In the genomic region with DNA sequence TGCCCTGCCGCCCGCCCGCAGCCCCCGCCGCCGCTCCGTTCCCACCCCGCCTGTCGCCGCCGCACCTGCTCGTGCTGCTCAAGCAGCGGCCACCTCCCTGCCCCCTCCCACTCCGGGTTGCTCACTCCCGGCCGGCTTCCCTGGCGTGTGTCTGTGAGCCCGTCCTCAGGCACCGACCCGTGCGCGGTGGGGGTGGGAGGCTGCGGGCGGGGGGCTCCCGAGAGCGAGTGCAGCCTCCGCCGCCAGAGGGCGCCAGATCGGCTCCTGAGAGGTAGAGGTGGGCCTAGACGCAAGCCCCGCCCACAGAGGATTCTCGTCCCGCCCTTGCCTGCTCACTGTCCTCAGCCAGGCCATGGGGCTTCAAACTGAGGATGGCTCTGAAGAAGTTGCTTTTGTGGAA, we compare ENCODE assay signal across 8 mouse cellular contexts. TPM values are rescaled to one million over a fixed set of nuclear protein-coding genes. Genes with fewer than 3 reads are reported as not detected.
DNase-seq lines count a peak whose midpoint lies in the region; ATAC-seq lines count a peak whose summit lies in the region.

A gene (minus strand): TSS at position 202 of the 400 bp plus-strand sequence.

- H3K36me3 ChIP-seq in heart, embryonic 13.5 days: no peaks in the 10 kb centered on the region
- no peaks in the 10 kb centered on the region for H3K36me3 ChIP-seq in liver, embryonic 15.5 days (replicated peaks)
- no peaks in the 10 kb centered on the region for H3K36me3 ChIP-seq in neural tube, embryonic 14.5 days (ENCODE audit: control insufficient read depth, insufficient read depth, low read length)

- ATAC-seq in erythroid progenitor cell, adult 5-6 weeks (replicated peaks; ENCODE audit: low FRiP score, poor library complexity, severe bottlenecking): 0 out of 2 replicates have a peak, but pooled peaks have one; percentile 44
- ATAC-seq in heart, embryonic 13.5 days (ENCODE audit: extremely low read depth, insufficient number of reproducible peaks, low FRiP score, low TSS enrichment): peak; percentile 37
- ATAC-seq in liver, embryonic 15.5 days (ENCODE audit: insufficient read depth): 0 out of 2 replicates have a peak, but pooled peaks have one; percentile 44
- ATAC-seq in neural tube, embryonic 14.5 days (ENCODE audit: low read depth): peak; percentile 81

- H3K9me3 ChIP-seq in heart, embryonic 13.5 days: no peaks in the 10 kb centered on the region
- H3K9me3 ChIP-seq in liver, embryonic 15.5 days (replicated peaks): no peaks in the 10 kb centered on the region
- no peaks in the 10 kb centered on the region for H3K9me3 ChIP-seq in neural tube, embryonic 14.5 days (ENCODE audit: control insufficient read depth, low read length)

- WGBS in heart, embryonic 13.5 days: 0% methylated on average over 31 of the region's 34 CpGs
- under 1% methylated on average over 34 of the region's 34 CpGs for WGBS in liver, embryonic 15.5 days (ENCODE audit: insufficient replicate concordance)
- WGBS in neural tube, embryonic 14.5 days: under 1% methylated on average over 29 of the region's 34 CpGs

- H3K9ac ChIP-seq in heart, embryonic 13.5 days: peak within 1 kb of the TSS; percentile 93
- H3K9ac ChIP-seq in liver, embryonic 15.5 days: no peak within 1 kb of the TSS
- peak within 1 kb of the TSS; percentile 66 for H3K9ac ChIP-seq in neural tube, embryonic 14.5 days (replicated peaks; ENCODE audit: low read depth, low read length)

- no peak within 1 kb of the TSS for H3K27ac ChIP-seq in brown adipose tissue, adult 24 weeks (replicated peaks; ENCODE audit: low read depth, low read length)
- H3K27ac ChIP-seq in heart, embryonic 13.5 days (replicated peaks): peak within 1 kb of the TSS; percentile 98
- H3K27ac ChIP-seq in liver, embryonic 15.5 days (replicated peaks): no peak within 1 kb of the TSS
- no peak within 1 kb of the TSS for H3K27ac ChIP-seq in neural tube, embryonic 14.5 days (ENCODE audit: low read depth, low read length)

- peak; percentile 30 to 62 for DNase-seq in CD8-positive naive resting alpha-beta T cell, adult 2 months (ENCODE audit: low read depth in 2 of 2, low spot score in 2 of 2)
- DNase-seq in kidney, postnatal 10 days: peak; percentile 90
- DNase-seq in testis, postnatal 10 days (ENCODE audit: low spot score): peak; percentile 92

- peak within 1 kb of the TSS; percentile 43; the same call in 1 of the 2 replicates for H3K4me3 ChIP-seq in brown adipose tissue, adult 24 weeks (ENCODE audit: insufficient read depth, low read depth, low read length)
- H3K4me3 ChIP-seq in heart, embryonic 13.5 days: peak within 1 kb of the TSS; percentile 66
- H3K4me3 ChIP-seq in liver, embryonic 15.5 days (replicated peaks): peak within 1 kb of the TSS; percentile 50
- peak within 1 kb of the TSS; percentile 48 for H3K4me3 ChIP-seq in neural tube, embryonic 14.5 days (ENCODE audit: low read depth, low read length)

- H3K27me3 ChIP-seq in heart, embryonic 13.5 days (replicated peaks): peaks cover 34% of the 10 kb centered on the region
- peaks cover 29% of the 10 kb centered on the region for H3K27me3 ChIP-seq in liver, embryonic 15.5 days
- no peaks in the 10 kb centered on the region for H3K27me3 ChIP-seq in neural tube, embryonic 14.5 days (ENCODE audit: control insufficient read depth, insufficient read depth, low read length)

- no peaks in the 10 kb centered on the region for H3K4me1 ChIP-seq in brown adipose tissue, adult 24 weeks (ENCODE audit: control insufficient read depth, insufficient read depth, insufficient read length, low read length)
- peaks cover 35% of the 10 kb centered on the region for H3K4me1 ChIP-seq in heart, embryonic 13.5 days
- peaks cover 6% of the 10 kb centered on the region for H3K4me1 ChIP-seq in liver, embryonic 15.5 days (replicated peaks)
- H3K4me1 ChIP-seq in neural tube, embryonic 14.5 days (ENCODE audit: control insufficient read depth, insufficient read depth, low read length): peaks cover 6% of the 10 kb centered on the region; the same call in 1 of the 2 replicates

- H3K4me2 ChIP-seq in heart, embryonic 13.5 days: peak within 1 kb of the TSS; percentile 75
- peak within 1 kb of the TSS; percentile 68 for H3K4me2 ChIP-seq in liver, embryonic 15.5 days
- H3K4me2 ChIP-seq in neural tube, embryonic 14.5 days (ENCODE audit: low read depth, low read length): peak within 1 kb of the TSS; percentile 83

RNA-seq across cellular contexts. Expression of the gene that starts here (rescaled TPM):
- 5.1 and 10.4 TPM in 2 replicates for polyA plus RNA-seq in brown adipose tissue, adult 24 weeks (2012; ENCODE audit: insufficient read depth, insufficient read length, missing spikeins)
- total RNA-seq in erythroid progenitor cell, adult 5-6 weeks (2015; ENCODE audit: low replicate concordance): not detected in 2 replicates
- not detected in 2 replicates for total RNA-seq in erythroid progenitor cell, adult 5-6 weeks (2017; ENCODE audit: low replicate concordance)
- polyA plus RNA-seq in heart, embryonic 13.5 days (2015; fragmentation: Nextera tagmentation; extraction: Ambion mirVana): 5.3 and 7.1 TPM in 2 replicates
- 0.08 TPM in 2 replicates for polyA plus RNA-seq in liver, embryonic 15.5 days (2015; fragmentation: Nextera tagmentation; extraction: Ambion mirVana)
- 1.4 and 1.7 TPM in 2 replicates for polyA plus RNA-seq in neural tube, embryonic 14.5 days (2014; fragmentation: Nextera tagmentation; extraction: Ambion mirVana)

Comparison
In these comparisons a context has a peak if more than half of its experiments do, and no peak if none do; other contexts are left out.
1. Peak in ATAC-seq in erythroid progenitor cell, adult 5-6 weeks; RNA of the gene not detected or under 1 TPM.
2. Peak in ATAC-seq, H3K4me3 ChIP-seq and H3K4me2 ChIP-seq in liver, embryonic 15.5 days; RNA of the gene not detected or under 1 TPM.